Mouse (Mus musculus) liver, adult 2 months (tissue): ENCODE measurements around the gene Fnbp1. TPM values are rescaled to one million over a fixed set of nuclear protein-coding genes. Genes with fewer than 3 reads are reported as not detected.

Experiments used
- DNase-seq: peaks from one replicate; pipeline ENCODE4 v3.0.0-alpha.2; 2011; ENCODE audit warnings: low read depth, low spot score; ENCODE audit errors: extremely low read depth
- H3K27ac ChIP-seq: fragments of 200-500 bp; replicated peaks from 2 replicates; pipeline ENCODE4 v1.5.1; 2012; ENCODE audit warnings: low read depth, mild to moderate bottlenecking, control low read depth, inconsistent platforms, low read length; ENCODE audit not compliant: insufficient read depth
- H3K27me3 ChIP-seq: fragments of 200-500 bp; 2 replicates; pipeline ENCODE4 v1.6.1; 2012; ENCODE audit warnings: mild to moderate bottlenecking, moderate library complexity, low read length, inconsistent platforms; ENCODE audit not compliant: control insufficient read depth, insufficient read depth
- H3K36me3 ChIP-seq: fragments of 200-500 bp; 2 replicates; pipeline ENCODE4 v1.6.1; 2012; ENCODE audit warnings: low read length, inconsistent platforms; ENCODE audit not compliant: control insufficient read depth, insufficient read depth
- H3K4me1 ChIP-seq: fragments of 200-500 bp; 2 replicates; pipeline ENCODE4 v1.6.1; 2011; ENCODE audit warnings: low read length; ENCODE audit not compliant: control insufficient read depth, insufficient read depth
- H3K4me3 ChIP-seq: fragments of 200-500 bp; 2 replicates; pipeline ENCODE4 v1.5.1; 2011; ENCODE audit warnings: low read depth, mild to moderate bottlenecking, control low read depth, low read length, moderate library complexity; ENCODE audit not compliant: insufficient read depth
- H3K79me2 ChIP-seq: fragments of 200-500 bp; 2 replicates; pipeline ENCODE4 v1.6.1; 2012; ENCODE audit warnings: inconsistent platforms, mild to moderate bottlenecking, low read length, moderate library complexity; ENCODE audit not compliant: control insufficient read depth, insufficient read depth
- H3K9ac ChIP-seq: fragments of 200-500 bp; 2 replicates; pipeline ENCODE4 v1.6.1; 2012; ENCODE audit warnings: low read depth, mild to moderate bottlenecking, control low read depth, inconsistent platforms, low read length
- CTCF ChIP-seq: fragments of 200-500 bp; IDR thresholded peaks from 2 replicates; pipeline ENCODE4 v1.5.1; 2011; ENCODE audit warnings: low read depth, low read length, control low read depth
- POLR2A ChIP-seq: fragments of 200-500 bp; IDR thresholded peaks from 2 replicates; pipeline ENCODE4 v1.6.1; 2011; ENCODE audit warnings: low read length, control low read depth; ENCODE audit not compliant: insufficient read depth; ENCODE audit errors: extremely low read depth
- WGBS: fragments of 180-500 bp; shearing (Covaris S2); methylation state at CpG from one replicate; pipeline ENCODE4 v1.1.7; 2018; 5-methylcytosine and 5-hydroxymethylcytosine counted together
- polyA plus RNA-seq: library from polyadenylated mRNA; depleted of rRNA; stranded (reverse); fragments of >200 nt; gene quantifications from 2 replicates; pipeline ENCODE4 v1.2.3, GENCODE M21; 2012
- total RNA-seq: library from RNA; depleted of rRNA; stranded (reverse); fragments of >200 nt; gene quantifications from 2 replicates; pipeline ENCODE4 v1.2.3, GENCODE M21; 2014

The Fnbp1 gene
- total and polyA plus RNA-seq, 2 experiments: 5.2 to 8.6 TPM

DNA sequence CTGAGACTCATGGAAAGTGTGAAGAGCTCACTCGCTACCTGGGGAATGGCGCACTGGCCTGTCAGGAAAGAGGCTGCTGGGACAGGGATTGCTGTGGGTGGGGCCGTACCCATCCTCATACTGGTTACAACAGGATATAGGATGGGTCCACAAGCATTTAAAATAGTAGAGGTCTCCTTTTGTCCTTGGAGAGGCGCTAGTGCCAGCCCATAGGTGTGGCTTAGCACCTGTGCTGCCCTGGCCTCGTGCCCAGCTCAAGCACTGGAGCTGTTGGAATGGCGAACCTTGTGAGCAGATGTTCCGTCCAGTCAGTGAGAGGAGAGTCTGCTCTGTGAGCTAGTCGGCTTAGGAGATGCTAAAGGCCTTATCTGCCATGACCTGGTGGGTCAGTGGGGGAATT is 122.8 kb downstream of the Fnbp1 start:
- 89% methylated on average over 8 of the region's 8 CpGs for WGBS

GRCm38 (mm10) chr2:31018519-31018918 is 123.3 kb downstream of the Fnbp1 start:
- H3K9ac ChIP-seq: no peak overlapping the region
- no peaks in the 10 kb centered on the region for H3K79me2 ChIP-seq
- no peak for DNase-seq
- 95% methylated on average over 8 of the region's 8 CpGs for WGBS
- no peaks in the 10 kb centered on the region for H3K4me1 ChIP-seq
- no peaks in the 10 kb centered on the region for H3K36me3 ChIP-seq
- no peak for TF ChIP-seq POLR2A
- no peak for TF ChIP-seq CTCF
- no peak overlapping the region for H3K27ac ChIP-seq
- H3K4me3 ChIP-seq: no peak overlapping the region
- H3K27me3 ChIP-seq: no peaks in the 10 kb centered on the region

More for the DNA sequence above, 122.8 kb downstream of the Fnbp1 start:
- no peak for TF ChIP-seq POLR2A
- TF ChIP-seq CTCF: no peak
- Histone ChIP-seq H3K27ac (no peak overlapping the region), H3K36me3 (no peaks in the 10 kb centered on the region), H3K4me1 (no peaks in the 10 kb centered on the region), H3K4me3 (no peak overlapping the region), H3K79me2 (no peaks in the 10 kb centered on the region), H3K27me3 (no peaks in the 10 kb centered on the region), H3K9ac (no peak overlapping the region)
- no peak for DNase-seq

GRCm38 (mm10) chr2:31017625-31018317 is 124.0 kb downstream of the Fnbp1 start:
- Histone ChIP-seq H3K79me2 (no peaks in the 10 kb centered on the region), H3K27ac (no peak overlapping the region), H3K4me3 (no peak overlapping the region), H3K36me3 (no peaks in the 10 kb centered on the region), H3K27me3 (no peaks in the 10 kb centered on the region), H3K4me1 (no peaks in the 10 kb centered on the region), H3K9ac (no peak overlapping the region)
- TF ChIP-seq CTCF: no peak
- TF ChIP-seq POLR2A: no peak
- DNase-seq: no peak
- 96% methylated on average over 18 of the region's 18 CpGs for WGBS

- no peak overlapping the region for H3K9ac ChIP-seq
- no peak for TF ChIP-seq POLR2A
- TF ChIP-seq CTCF: no peak
- DNase-seq: no peak
- 82% methylated on average over 14 of the region's 14 CpGs for WGBS
- no peaks in the 10 kb centered on the region for H3K36me3 ChIP-seq
- H3K27me3 ChIP-seq: no peaks in the 10 kb centered on the region
- H3K79me2 ChIP-seq: no peaks in the 10 kb centered on the region
- no peak overlapping the region for H3K27ac ChIP-seq
- no peaks in the 10 kb centered on the region for H3K4me1 ChIP-seq
- no peak overlapping the region for H3K4me3 ChIP-seq
These were observed 128.3 kb downstream of the Fnbp1 start for GRCm38 (mm10) chr2:31013371-31014120.

- Histone ChIP-seq H3K9ac (no peak overlapping the region), H3K36me3 (no peaks in the 10 kb centered on the region), H3K79me2 (no peaks in the 10 kb centered on the region), H3K4me1 (no peaks in the 10 kb centered on the region), H3K4me3 (no peak overlapping the region), H3K27ac (no peak overlapping the region), H3K27me3 (no peaks in the 10 kb centered on the region)
- DNase-seq: no peak
- TF ChIP-seq CTCF (no peak), POLR2A (no peak)
- 88% methylated on average over 5 of the region's 5 CpGs for WGBS
These were observed 134.6 kb downstream of the Fnbp1 start for GRCm38 (mm10) chr2:31007208-31007607.

DNA sequence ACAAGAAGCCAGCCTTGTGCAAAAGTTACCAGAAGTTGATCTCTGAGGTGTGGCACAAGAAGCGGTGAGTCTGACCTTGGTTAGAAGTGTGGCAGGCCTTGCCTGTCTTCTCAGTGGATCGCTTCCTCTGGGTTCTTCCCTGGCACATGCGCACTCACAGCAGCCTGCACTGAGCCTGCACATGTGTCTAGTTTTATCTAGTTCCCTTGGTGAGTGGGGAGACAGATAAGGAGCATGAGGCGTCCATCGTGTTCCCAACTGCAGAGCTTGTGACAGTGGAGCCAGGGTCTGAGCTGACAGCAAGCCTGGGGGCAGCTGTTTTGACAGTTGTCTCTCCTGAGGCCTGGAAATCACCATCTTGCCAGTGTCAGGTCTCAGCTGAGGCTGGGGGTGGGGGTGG is 135.4 kb downstream of the Fnbp1 start:
- Histone ChIP-seq H3K79me2 (no peaks in the 10 kb centered on the region), H3K27ac (no peak overlapping the region), H3K4me3 (no peak overlapping the region), H3K4me1 (no peaks in the 10 kb centered on the region), H3K27me3 (no peaks in the 10 kb centered on the region), H3K9ac (no peak overlapping the region), H3K36me3 (no peaks in the 10 kb centered on the region)
- no peak for TF ChIP-seq CTCF
- no peak for TF ChIP-seq POLR2A
- DNase-seq: no peak
- WGBS: 79% methylated on average over 5 of the region's 5 CpGs
